Mouse (Mus musculus): ENCODE results near the gene Eya4. TPM values are rescaled to one million over a fixed set of nuclear protein-coding genes. Genes with fewer than 3 reads are reported as not detected.

The Eya4 gene
- total RNA-seq, 2 experiments from 2014 or later, result 0.33 to 0.37 TPM

GRCm38 (mm10) chr10:23080749-23081547 is 269.6 kb downstream of the Eya4 start:
- ATAC-seq (ENCODE audit: poor library complexity, severe bottlenecking), result peak; percentile 69; the same call in 1 of the 2 replicates

- ATAC-seq (ENCODE audit: poor library complexity, severe bottlenecking), result 0 out of 2 replicates have a peak, but pooled peaks have one; percentile 21
These were observed 273.7 kb downstream of the Eya4 start for GRCm38 (mm10) chr10:23076691-23077385.

- no peak for ATAC-seq (ENCODE audit: poor library complexity, severe bottlenecking)
These were observed 277.2 kb downstream of the Eya4 start for GRCm38 (mm10) chr10:23073431-23073830.

- no peak for ATAC-seq (ENCODE audit: poor library complexity, severe bottlenecking)
These were observed 286.9 kb downstream of the Eya4 start for GRCm38 (mm10) chr10:23063637-23064036.

GRCm38 (mm10) chr10:23062719-23063118 is 287.9 kb downstream of the Eya4 start:
- no peak for ATAC-seq (ENCODE audit: poor library complexity, severe bottlenecking)

- ATAC-seq (ENCODE audit: poor library complexity, severe bottlenecking), result no peak
These were observed 289.9 kb downstream of the Eya4 start for GRCm38 (mm10) chr10:23060694-23061060.

GRCm38 (mm10) chr10:23060041-23060693 is 290.4 kb downstream of the Eya4 start:
- no peak for ATAC-seq (ENCODE audit: poor library complexity, severe bottlenecking)

GRCm38 (mm10) chr10:23053379-23053915 is 297.1 kb downstream of the Eya4 start:
- ATAC-seq (ENCODE audit: poor library complexity, severe bottlenecking), result no peak

Data from megakaryocyte, adult 5-6 weeks (primary cell).